Mouse (Mus musculus): ENCODE data around the gene Mllt11. TPM values are rescaled to one million over a fixed set of nuclear protein-coding genes. Genes with fewer than 3 reads are reported as not detected.

Mllt11 gene
- total RNA-seq, 2 experiments from 2014 or later, result 48.5 to 63.2 TPM

- DNase-seq, result no peak
- intact Hi-C loops (cut with DNase I), result no loop called here
Observed at GRCm38 (mm10) chr3:95179890-95180289, 52.1 kb downstream of the Mllt11 start.

GRCm38 (mm10) chr3:95178948-95179347 is 53.0 kb downstream of the Mllt11 start:
- intact Hi-C loops (cut with DNase I), result no loop called here

GRCm38 (mm10) chr3:95177583-95177982 is 54.4 kb downstream of the Mllt11 start:
- intact Hi-C loops (cut with DNase I), result no loop called here
- DNase-seq, result no peak

More at GRCm38 (mm10) chr3:95178948-95179347, 53.0 kb downstream of the Mllt11 start:
- DNase-seq, result no peak

- no peak for DNase-seq
- intact Hi-C loops (cut with DNase I), result no loop called here
Observed at GRCm38 (mm10) chr3:95176500-95176899, 55.5 kb downstream of the Mllt11 start.

GRCm38 (mm10) chr3:95174011-95174592 is 57.9 kb downstream of the Mllt11 start:
- peak; percentile 85 to 87 for DNase-seq
- intact Hi-C loops (cut with DNase I), result loop anchor here (5.0 kb wide), 1 partner anchor 37 kb away; no protein-coding TSS in a partner anchor

GRCm38 (mm10) chr3:95173256-95173949 is 58.6 kb downstream of the Mllt11 start:
- no peak for DNase-seq
- intact Hi-C loops (cut with DNase I), result loop anchor here (5.0 kb wide), 1 partner anchor 36 kb away; no protein-coding TSS in a partner anchor

GRCm38 (mm10) chr3:95172526-95173255 is 59.3 kb downstream of the Mllt11 start:
- intact Hi-C loops (cut with DNase I), result loop anchor here (5.0 kb wide), 1 partner anchor 35 kb away; no protein-coding TSS in a partner anchor
- DNase-seq, result no peak

- intact Hi-C loops (cut with DNase I), result loop anchor here (5.0 kb wide), 1 partner anchor 34 kb away; no protein-coding TSS in a partner anchor
- DNase-seq, result no peak
Observed at GRCm38 (mm10) chr3:95171105-95171504, 60.9 kb downstream of the Mllt11 start.

GRCm38 (mm10) chr3:95169996-95170395 is 62.0 kb downstream of the Mllt11 start:
- intact Hi-C loops (cut with DNase I), result loop anchor here (5.0 kb wide), 1 partner anchor 33 kb away; no protein-coding TSS in a partner anchor
- DNase-seq, result no peak

Other genes with a start within 250 kb of the Mllt11 start
- gene Zfp687, start 216.7 kb downstream of the Mllt11 start, total RNA-seq (2021), result 10 to 100 TPM in 1 of 2 experiments, 1 to 10 TPM in 1; 9.5 to 11.7 TPM
- 100 to 1,000 TPM; 178 to 188 TPM for gene Psmd4, start 189.6 kb downstream of the Mllt11 start, total RNA-seq (2021)
- 10 to 100 TPM; 20.2 to 24.8 TPM for gene Pip5k1a, start 125.2 kb downstream of the Mllt11 start, total RNA-seq (2021)
- 10 to 100 TPM; 39.4 to 47.9 TPM for gene Vps72, start 121.1 kb downstream of the Mllt11 start, total RNA-seq (2021)
- 100 to 1,000 TPM; 623 to 679 TPM for gene Tmod4, start 107.7 kb downstream of the Mllt11 start, total RNA-seq (2021)
- gene Scnm1, start 98.2 kb downstream of the Mllt11 start, total RNA-seq (2021), result 10 to 100 TPM; 21.7 to 27.3 TPM
- 1 to 10 TPM; 6.4 to 8.2 TPM for gene Lysmd1, start 98.1 kb downstream of the Mllt11 start, total RNA-seq (2021)
- gene Tnfaip8l2, start 89.8 kb downstream of the Mllt11 start, total RNA-seq (2021), result under 1 TPM; 0.38 to 0.69 TPM
- gene Sema6c, start 71.7 kb downstream of the Mllt11 start, total RNA-seq (2021), result 10 to 100 TPM; 96.3 to 98.2 TPM
- gene Gabpb2, start 14.3 kb downstream of the Mllt11 start, total RNA-seq (2021), result 1 to 10 TPM; 6.6 to 8.0 TPM
- gene Cdc42se1, start 3.4 kb downstream of the Mllt11 start, total RNA-seq (2021), result 10 to 100 TPM; 14.2 to 18.4 TPM
- gene Gm128, start 9.4 kb upstream of the Mllt11 start, total RNA-seq (2021), result not detected
- gene Bnipl, start 19.0 kb upstream of the Mllt11 start, total RNA-seq (2021), result not detected
- 10 to 100 TPM; 21.3 to 23.8 TPM for gene Mindy1, start 49.2 kb upstream of the Mllt11 start, total RNA-seq (2021)
- 10 to 100 TPM; 39.4 to 45.5 TPM for gene Prune1, start 49.9 kb upstream of the Mllt11 start, total RNA-seq (2021)
- gene Anxa9, start 75.0 kb upstream of the Mllt11 start, total RNA-seq (2021), result under 1 TPM in 1 of 2 experiments, not detected in 1; 0.64 TPM
- 10 to 100 TPM; 15.9 to 23.3 TPM for gene Cers2, start 82.6 kb upstream of the Mllt11 start, total RNA-seq (2021)
- gene Setdb1, start 125.0 kb upstream of the Mllt11 start, total RNA-seq (2021), result 10 to 100 TPM in 1 of 2 experiments, 1 to 10 TPM in 1; 9.5 to 10.5 TPM
- gene 4930558C23Rik, start 170.7 kb upstream of the Mllt11 start, total RNA-seq (2021), result not detected
- 10 to 100 TPM; 34.0 to 44.8 TPM for gene Arnt, start 202.2 kb upstream of the Mllt11 start, total RNA-seq (2021)